Mouse (Mus musculus): Measurements from ENCODE around the gene Gm45233.
A peak's percentile ranks its signal among the peaks of the same experiment; 100 is the strongest.
"Not testable (repeated sequence)": the region's sequence is repeated elsewhere in the genome, so short reads cannot be mapped to it uniquely, and the experiment has no call there.

The Gm45233 gene

DNA sequence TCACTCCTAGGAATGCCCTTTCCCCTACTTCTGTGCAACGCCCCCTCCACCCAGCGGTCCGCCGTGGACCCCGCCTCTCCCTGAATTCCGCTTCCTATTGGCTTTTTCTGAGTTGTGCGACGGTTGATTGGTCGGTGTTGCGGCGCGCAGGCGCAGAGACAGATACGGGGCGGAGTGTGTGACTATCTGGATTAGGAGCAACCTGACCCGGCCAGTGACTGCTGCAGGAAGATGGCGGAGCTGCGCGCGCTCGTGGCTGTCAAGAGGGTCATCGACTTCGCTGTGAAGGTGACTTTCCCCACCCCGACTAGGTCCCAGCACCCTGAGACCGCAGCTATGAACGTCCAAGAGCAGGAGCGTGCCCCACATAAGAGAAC, at the start of gene Gm45233, which contains the start of gene Etfb:
Gm45233 (plus strand) TSS at position 212 of the 377 bp plus-strand sequence.
Etfb (plus strand) TSS at position 167 of the 377 bp plus-strand sequence.
- peak; percentile 86 for DNase-seq (ENCODE audit: low read depth, low spot score)

DNA sequence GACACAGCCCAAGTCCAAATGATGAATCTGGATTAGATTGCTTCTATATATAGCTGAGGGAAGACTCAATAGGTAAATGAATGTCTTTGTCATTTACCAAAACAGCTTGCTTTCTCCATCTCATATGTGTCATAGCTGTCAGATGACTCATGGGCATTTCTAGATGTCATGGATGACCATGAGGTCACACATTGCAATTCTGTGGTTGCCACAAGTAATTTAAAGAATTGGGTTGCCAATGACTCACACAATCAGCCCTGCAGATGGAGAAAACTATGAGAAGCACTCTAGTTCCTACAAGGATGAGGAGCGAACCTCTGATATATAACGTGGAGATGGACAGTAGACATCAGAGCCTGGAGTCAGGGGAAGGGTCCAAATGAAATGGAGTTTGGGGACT, 44.4 kb upstream of the Gm45233 start:
- DNase-seq (ENCODE audit: low read depth, low spot score): no peak

- no peak for DNase-seq (ENCODE audit: low read depth, low spot score)
Observed at GRCm38 (mm10) chr7:43402718-43403117, 41.2 kb upstream of the Gm45233 start.

- no peak for DNase-seq (ENCODE audit: low read depth, low spot score)
Observed at GRCm38 (mm10) chr7:43407573-43407972, 36.4 kb upstream of the Gm45233 start.

DNA sequence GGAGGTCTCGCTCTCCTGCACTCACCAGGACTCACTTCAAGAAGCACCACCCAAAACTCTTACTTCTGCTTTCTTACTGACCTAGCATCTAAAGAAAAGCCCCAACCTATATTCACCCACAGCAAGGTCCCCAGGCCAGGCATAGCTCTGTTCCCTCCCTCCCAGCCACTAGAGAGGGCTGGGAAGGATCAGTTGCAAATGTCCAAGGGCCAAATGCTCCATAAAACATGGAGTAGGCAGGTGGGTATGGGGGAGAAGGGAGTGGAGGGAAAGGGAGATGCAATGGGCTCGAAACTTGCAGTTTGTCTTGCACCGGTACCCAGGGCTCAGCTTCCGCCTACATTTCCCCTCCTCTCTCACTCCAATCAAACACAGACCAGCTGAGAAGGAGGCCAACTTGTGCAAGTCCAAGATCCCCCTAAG, 35.8 kb upstream of the Gm45233 start, which contains the start of gene Siglecg:
Siglecg (plus strand) TSS at position 74 of the 423 bp plus-strand sequence.
- no peak for DNase-seq (ENCODE audit: low read depth, low spot score)

GRCm38 (mm10) chr7:43409084-43409483, 34.8 kb upstream of the Gm45233 start:
- no peak for DNase-seq (ENCODE audit: low read depth, low spot score)

GRCm38 (mm10) chr7:43411724-43412123, 32.2 kb upstream of the Gm45233 start:
- DNase-seq (ENCODE audit: low read depth, low spot score): not testable (repeated sequence)

GRCm38 (mm10) chr7:43417298-43417697, 26.6 kb upstream of the Gm45233 start:
- no peak for DNase-seq (ENCODE audit: low read depth, low spot score)

DNA sequence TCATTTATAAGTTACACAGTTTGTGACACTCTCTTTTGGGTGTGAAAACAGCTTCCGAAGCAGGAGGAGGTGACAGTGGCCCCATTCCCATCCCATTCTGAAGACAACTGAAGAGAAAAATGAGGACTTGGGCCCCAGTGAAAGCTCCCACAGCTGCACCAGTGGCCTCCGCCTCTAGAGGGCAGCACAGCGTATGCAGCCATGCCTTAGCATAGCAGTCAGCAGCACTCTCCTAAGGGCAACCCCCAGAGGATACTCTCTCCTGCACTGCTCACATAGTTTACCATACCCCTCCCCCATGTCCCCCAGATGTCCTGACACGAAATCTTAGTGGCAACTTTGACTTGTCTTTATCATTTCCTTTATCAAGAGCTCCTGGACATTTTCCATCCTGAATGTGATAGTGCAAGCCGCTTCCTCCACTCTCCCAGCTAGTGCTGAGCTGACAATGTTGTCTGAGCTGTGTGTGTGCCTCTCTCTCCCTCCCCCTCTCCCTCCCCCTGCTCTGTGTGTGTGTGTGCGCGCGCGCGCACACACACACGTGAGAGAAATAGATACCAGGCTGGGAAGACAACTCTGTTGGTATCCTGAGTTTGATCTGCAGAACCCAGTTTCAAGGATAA, 20.8 kb upstream of the Gm45233 start:
- DNase-seq (ENCODE audit: low read depth, low spot score): peak; percentile 15

GRCm38 (mm10) chr7:43423991-43424625, 19.8 kb upstream of the Gm45233 start:
- DNase-seq (ENCODE audit: low read depth, low spot score): no peak

DNA sequence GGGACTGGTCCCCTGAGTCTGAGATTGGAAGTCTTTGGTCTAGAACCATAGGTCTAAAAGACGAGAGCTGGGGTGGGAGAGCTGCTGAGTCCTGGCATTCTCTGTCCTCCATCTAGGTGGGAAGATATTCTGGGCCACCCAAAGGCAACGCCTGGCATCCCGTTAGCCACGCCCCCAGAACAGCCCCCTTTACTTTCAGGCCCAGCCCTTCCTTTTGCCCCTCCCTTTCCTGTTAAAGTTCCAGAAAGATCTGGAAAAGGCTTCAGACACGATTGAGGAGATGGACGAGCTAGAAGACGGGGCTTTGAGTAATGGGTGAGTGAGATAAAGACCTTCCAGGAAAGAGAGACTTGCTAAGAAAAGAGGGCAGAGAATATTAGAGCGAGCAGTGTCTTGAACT, 16.5 kb upstream of the Gm45233 start, which contains the start of gene Lim2:
Lim2 (plus strand) TSS at position 265 of the 400 bp plus-strand sequence.
- DNase-seq (ENCODE audit: low read depth, low spot score): no peak

- DNase-seq (ENCODE audit: low read depth, low spot score): no peak
Observed at GRCm38 (mm10) chr7:43429500-43429899, 14.4 kb upstream of the Gm45233 start.

GRCm38 (mm10) chr7:43432891-43433290, 11.0 kb upstream of the Gm45233 start:
- DNase-seq (ENCODE audit: low read depth, low spot score): no peak

GRCm38 (mm10) chr7:43434676-43435075, 9.3 kb upstream of the Gm45233 start:
- DNase-seq (ENCODE audit: low read depth, low spot score): no peak

- DNase-seq (ENCODE audit: low read depth, low spot score): no peak
Observed at GRCm38 (mm10) chr7:43436341-43437255, 7.3 kb upstream of the Gm45233 start, which contains the start of gene Nkg7. Gene Nkg7, plus strand, starts transcription at chr7:43437073.

GRCm38 (mm10) chr7:43438611-43439010, 5.3 kb upstream of the Gm45233 start:
- DNase-seq (ENCODE audit: low read depth, low spot score): no peak

DNA sequence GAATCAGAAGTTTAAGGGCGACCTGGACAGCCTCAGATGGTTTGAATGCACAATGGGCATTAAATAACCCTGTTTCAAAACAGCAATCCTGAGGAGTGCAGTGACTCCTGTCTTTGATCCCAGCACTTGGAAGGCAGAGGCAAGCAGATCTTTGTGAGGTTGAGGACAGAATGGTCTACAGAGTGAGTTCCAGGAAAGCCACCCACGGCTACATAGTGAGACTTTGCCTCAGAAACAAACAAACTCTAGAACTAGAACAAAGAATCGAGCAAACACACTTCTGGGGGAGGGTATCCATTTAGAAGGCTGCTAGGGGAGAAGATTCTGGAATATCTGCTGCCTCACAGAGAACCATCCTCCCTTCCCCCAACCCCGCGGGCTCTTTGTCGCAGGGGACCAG, 3.4 kb upstream of the Gm45233 start, which contains the start of gene Cldnd2:
Cldnd2 (plus strand) TSS at position 301 of the 400 bp plus-strand sequence.
- no peak for DNase-seq (ENCODE audit: low read depth, low spot score)

- DNase-seq (ENCODE audit: low read depth, low spot score): no peak
Observed at GRCm38 (mm10) chr7:43441071-43441470, 2.9 kb upstream of the Gm45233 start.

- no peak for DNase-seq (ENCODE audit: low read depth, low spot score)
Observed at GRCm38 (mm10) chr7:43442684-43443083, 1.2 kb upstream of the Gm45233 start.

GRCm38 (mm10) chr7:43443126-43443916, 607 bp upstream of the Gm45233 start:
- no peak for DNase-seq (ENCODE audit: low read depth, low spot score)

- DNase-seq (ENCODE audit: low read depth, low spot score): no peak
Observed at GRCm38 (mm10) chr7:43447801-43448200, 3.9 kb downstream of the Gm45233 start.
